Mouse (Mus musculus) lung, embryonic 16.5 days (tissue): ENCODE measurements at regions not wholly inside any gene's neighbourhood (a gene's known extent, or its start where the extent isn't known, plus 50 kb on each side); places are given as distances from the start of the nearest gene placed in this dataset.

ENCODE experiments used
- ATAC-seq: fragments of 200-750 bp; cut with Nextera tagmentation; 2 replicates; pipeline ENCODE4 v1.8.0; 2017; ENCODE audit warnings: low read depth, mild to moderate bottlenecking, moderate library complexity
- H3K27ac ChIP-seq: fragments of 300-500 bp; sonication (generic); 2 replicates; pipeline ENCODE4 v1.5.1; 2014; ENCODE audit warnings: mild to moderate bottlenecking, control low read depth, low read length
- H3K27me3 ChIP-seq: fragments of 300-500 bp; sonication (generic); 2 replicates; pipeline ENCODE4 v1.6.1; 2014; ENCODE audit warnings: low read depth, low read length, mixed read lengths; ENCODE audit not compliant: control insufficient read depth, insufficient read depth
- H3K36me3 ChIP-seq: fragments of 300-500 bp; sonication (generic); 2 replicates; pipeline ENCODE4 v1.6.1; 2014; ENCODE audit warnings: low read length; ENCODE audit not compliant: control insufficient read depth, insufficient read depth
- H3K4me1 ChIP-seq: fragments of 300-500 bp; sonication (generic); replicated peaks from 2 replicates; pipeline ENCODE4 v1.6.1; 2014; ENCODE audit warnings: low read length, mixed read lengths; ENCODE audit not compliant: control insufficient read depth, insufficient read depth
- H3K4me2 ChIP-seq: fragments of 300-500 bp; sonication (generic); 2 replicates; pipeline ENCODE4 v1.6.1; 2014; ENCODE audit warnings: low read depth, low read length, control low read depth
- H3K4me3 ChIP-seq: fragments of 300-500 bp; sonication (generic); 2 replicates; pipeline ENCODE4 v1.5.1; 2014; ENCODE audit warnings: mild to moderate bottlenecking, low read length, control low read depth
- H3K9ac ChIP-seq: fragments of 300-500 bp; sonication (generic); 2 replicates; pipeline ENCODE4 v1.6.1; 2014; ENCODE audit warnings: low read length, control low read depth
- H3K9me3 ChIP-seq: fragments of 300-500 bp; sonication (generic); 2 replicates; pipeline ENCODE4 v1.6.1; 2016; ENCODE audit warnings: low read length; ENCODE audit not compliant: control insufficient read depth
- WGBS: fragments of 180-500 bp; shearing (Covaris S2); extraction: QIAGEN DNeasy Blood & Tissue Kit; methylation state at CpG from one replicate; pipeline ENCODE4 v1.1.7; 2014; 5-methylcytosine and 5-hydroxymethylcytosine counted together

DNA sequence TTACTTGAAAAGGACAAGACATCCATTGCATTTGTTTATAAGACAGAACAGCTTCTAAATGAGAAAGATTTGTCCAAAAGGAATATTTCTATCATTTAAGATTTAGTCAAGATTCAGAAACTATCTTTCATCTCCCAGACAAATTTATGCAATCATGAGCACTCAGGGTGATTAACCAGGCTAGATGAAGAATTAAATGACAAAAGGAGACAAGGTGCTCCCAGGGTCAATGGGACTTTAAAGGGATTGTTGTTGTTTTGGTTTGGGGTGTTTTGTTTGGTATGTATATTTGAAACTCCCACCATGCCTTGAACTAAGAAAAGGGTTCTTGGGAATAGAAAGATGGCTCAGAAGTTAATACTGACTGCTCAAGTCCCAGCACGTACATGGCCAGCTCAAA, 522.6 kb upstream of the Tbl1xr1 start:
- Histone ChIP-seq H3K9ac (no peak overlapping the region), H3K4me2 (no peak overlapping the region), H3K4me3 (no peak overlapping the region), H3K36me3 (no peaks in the 10 kb centered on the region), H3K4me1 (0 out of 2 replicates have a peak, but pooled peaks cover 2% of the 10 kb centered on the region), H3K27ac (peak overlapping the region; percentile 41), H3K27me3 (no peaks in the 10 kb centered on the region), H3K9me3 (no peaks in the 10 kb centered on the region)
- WGBS: 53% methylated on average over 1 of the region's 1 CpGs
- no peak for ATAC-seq

DNA sequence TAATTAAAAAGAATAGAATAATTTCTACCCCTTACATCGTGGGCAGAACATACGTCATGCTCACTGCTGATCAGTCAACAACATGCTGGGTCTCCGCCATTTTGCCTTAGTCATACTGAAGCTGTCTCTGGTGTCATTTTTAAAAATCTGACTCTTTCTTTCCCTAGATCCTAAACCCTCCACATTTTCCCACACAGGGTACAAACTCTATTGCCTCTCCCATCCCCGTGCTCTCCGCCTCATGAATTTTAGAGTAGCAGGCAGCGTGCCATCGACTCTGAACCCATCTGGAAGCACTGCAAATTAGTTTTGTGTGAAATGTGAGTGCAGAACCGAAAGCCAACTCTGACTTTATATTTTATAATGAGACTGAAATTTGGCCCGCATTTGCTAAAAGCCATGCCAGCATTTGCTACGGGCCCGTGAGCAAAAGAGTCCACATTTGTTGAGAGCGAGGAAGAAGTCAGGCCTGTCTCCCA, 518.5 kb upstream of the Tbl1xr1 start:
- Histone ChIP-seq H3K4me2 (no peak overlapping the region), H3K27me3 (no peaks in the 10 kb centered on the region), H3K4me3 (no peak overlapping the region), H3K9ac (no peak overlapping the region), H3K27ac (no peak overlapping the region), H3K9me3 (no peaks in the 10 kb centered on the region), H3K36me3 (no peaks in the 10 kb centered on the region), H3K4me1 (0 out of 2 replicates have a peak, but pooled peaks cover 5% of the 10 kb centered on the region)
- WGBS: 75% methylated on average over 12 of the region's 12 CpGs
- no peak for ATAC-seq

DNA sequence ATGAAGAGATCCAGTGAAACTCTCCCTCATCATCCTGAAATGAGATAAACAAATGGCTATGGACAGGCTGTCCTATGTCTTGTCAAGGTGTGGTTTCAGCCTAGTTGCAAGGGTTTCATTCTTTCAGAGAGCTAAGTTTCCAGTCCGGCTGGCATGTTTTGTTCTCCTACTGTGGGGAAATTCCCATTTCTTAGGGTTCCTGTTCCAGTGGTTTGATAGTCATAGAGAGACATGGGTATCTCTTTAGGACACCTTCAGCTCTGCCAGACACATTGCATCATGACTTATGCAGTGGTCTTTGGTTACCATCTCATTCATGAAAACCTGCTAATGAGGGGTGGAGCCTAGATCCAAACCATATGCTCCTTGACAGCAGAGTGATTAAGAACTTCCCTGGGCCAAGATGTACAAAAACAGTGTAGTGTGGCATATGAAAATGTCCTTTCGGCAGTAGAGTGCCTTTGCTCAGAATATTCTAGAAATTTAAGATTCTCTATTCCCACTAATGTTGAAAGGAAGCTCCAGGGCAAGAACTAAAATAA, 513.6 kb upstream of the Tbl1xr1 start:
- Histone ChIP-seq H3K4me1 (peaks cover 14% of the 10 kb centered on the region; the same call in 1 of the 2 replicates), H3K27me3 (no peaks in the 10 kb centered on the region), H3K9ac (no peak overlapping the region), H3K9me3 (no peaks in the 10 kb centered on the region), H3K36me3 (no peaks in the 10 kb centered on the region), H3K27ac (0 out of 2 replicates have a peak overlapping the region, but pooled peaks have one; percentile 10), H3K4me2 (no peak overlapping the region), H3K4me3 (no peak overlapping the region)
- 79% methylated on average over 2 of the region's 2 CpGs for WGBS
- ATAC-seq: no peak

DNA sequence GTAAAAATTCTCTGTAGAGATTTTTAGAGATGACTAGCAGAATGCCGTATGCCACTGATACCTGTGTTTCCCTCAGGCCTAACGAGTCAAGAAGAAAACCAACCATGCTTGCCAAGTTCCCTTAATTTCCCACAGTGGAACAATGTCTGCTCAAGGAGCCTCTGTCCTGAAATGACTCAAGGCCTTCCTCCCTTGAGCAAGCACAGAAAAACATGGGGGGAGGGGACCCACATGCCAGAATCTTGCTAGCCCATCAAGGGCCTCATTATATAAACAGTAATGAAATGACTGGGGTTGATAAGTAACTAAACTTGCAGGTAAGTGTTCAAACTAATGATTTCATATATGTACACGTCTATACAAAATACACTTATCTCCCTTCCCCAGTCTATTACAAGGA, 513.0 kb upstream of the Tbl1xr1 start:
- peak; percentile 25; the same call in 1 of the 2 replicates for ATAC-seq
- Histone ChIP-seq H3K27ac (0 out of 2 replicates have a peak overlapping the region, but pooled peaks have one; percentile 42), H3K36me3 (no peaks in the 10 kb centered on the region), H3K27me3 (no peaks in the 10 kb centered on the region), H3K9ac (no peak overlapping the region), H3K4me3 (no peak overlapping the region), H3K9me3 (no peaks in the 10 kb centered on the region), H3K4me1 (peaks cover 14% of the 10 kb centered on the region; the same call in 1 of the 2 replicates), H3K4me2 (no peak overlapping the region)
- WGBS: 34% methylated on average over 3 of the region's 3 CpGs

DNA sequence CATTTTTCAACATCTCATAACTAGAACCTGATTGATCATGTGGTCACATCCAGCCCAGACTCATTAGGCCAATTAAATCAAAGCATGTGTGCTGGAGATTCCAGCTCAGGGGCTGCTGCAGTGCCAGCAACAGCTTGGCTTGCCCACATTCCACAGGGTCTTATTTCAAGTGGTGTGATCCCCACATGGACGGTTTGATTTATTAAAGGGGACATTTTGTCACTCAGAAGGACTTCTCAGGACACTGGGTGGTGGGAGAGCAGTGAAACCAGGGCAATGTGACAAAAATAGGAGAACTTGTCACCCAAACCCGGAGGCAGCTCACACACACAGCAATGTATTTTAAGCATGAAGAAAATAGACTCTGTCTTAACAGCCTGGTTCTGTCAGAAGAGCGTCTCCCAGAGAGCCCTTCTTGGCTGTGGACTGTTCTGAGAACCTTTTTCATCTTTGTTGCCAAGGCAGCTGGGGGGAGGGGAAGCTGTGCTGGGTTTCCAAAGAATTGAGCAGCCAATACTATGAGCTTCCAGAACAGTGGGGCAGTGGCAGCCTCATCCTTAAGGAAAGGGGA, 512.2 kb upstream of the Tbl1xr1 start:
- 10% methylated on average over 3 of the region's 3 CpGs for WGBS
- peak overlapping the region; percentile 10; the same call in 1 of the 2 replicates for H3K4me2 ChIP-seq
- H3K4me1 ChIP-seq: peaks cover 14% of the 10 kb centered on the region; the same call in 1 of the 2 replicates
- peak overlapping the region; percentile 65 for H3K27ac ChIP-seq
- no peak overlapping the region for H3K4me3 ChIP-seq
- no peaks in the 10 kb centered on the region for H3K27me3 ChIP-seq
- peak; percentile 94 for ATAC-seq
- H3K9me3 ChIP-seq: no peaks in the 10 kb centered on the region
- H3K36me3 ChIP-seq: no peaks in the 10 kb centered on the region
- H3K9ac ChIP-seq: no peak overlapping the region

DNA sequence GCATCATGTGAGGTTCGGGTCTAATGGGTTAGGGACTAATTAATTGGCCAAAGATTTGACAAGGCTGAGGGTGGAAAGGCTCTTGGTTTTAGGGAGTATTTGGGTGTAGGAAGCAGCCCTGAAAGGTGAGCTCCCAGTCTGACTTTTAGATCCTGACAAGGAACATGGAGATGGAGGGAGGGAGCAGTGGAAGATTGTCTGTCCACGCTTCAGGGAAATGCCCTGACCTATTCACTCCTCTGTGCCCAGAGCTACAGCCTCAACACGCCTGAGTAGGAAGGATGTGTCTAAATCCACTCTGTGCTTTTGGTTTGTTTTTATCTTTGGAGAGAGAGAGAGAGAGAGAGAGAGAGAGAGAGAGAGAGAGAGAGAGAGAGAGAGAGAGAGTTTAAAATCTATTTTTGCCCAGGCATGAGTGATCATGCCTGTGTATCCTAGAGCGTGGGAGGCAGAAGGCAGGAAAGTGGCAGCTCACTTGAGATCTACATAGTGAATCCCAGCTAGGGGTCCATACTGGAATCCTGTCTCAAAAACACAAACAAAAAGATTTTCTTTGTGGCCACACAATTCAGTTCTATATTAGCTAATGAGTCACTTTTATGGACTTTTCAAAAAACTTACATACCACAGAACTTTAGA, 511.5 kb upstream of the Tbl1xr1 start:
- H3K27ac ChIP-seq: peak overlapping the region; percentile 65
- no peaks in the 10 kb centered on the region for H3K27me3 ChIP-seq
- 29% methylated on average over 4 of the region's 4 CpGs for WGBS
- ATAC-seq: peak; percentile 15
- no peak overlapping the region for H3K4me3 ChIP-seq
- no peak overlapping the region for H3K4me2 ChIP-seq
- H3K4me1 ChIP-seq: peaks cover 14% of the 10 kb centered on the region; the same call in 1 of the 2 replicates
- H3K36me3 ChIP-seq: no peaks in the 10 kb centered on the region
- H3K9ac ChIP-seq: no peak overlapping the region
- H3K9me3 ChIP-seq: no peaks in the 10 kb centered on the region

DNA sequence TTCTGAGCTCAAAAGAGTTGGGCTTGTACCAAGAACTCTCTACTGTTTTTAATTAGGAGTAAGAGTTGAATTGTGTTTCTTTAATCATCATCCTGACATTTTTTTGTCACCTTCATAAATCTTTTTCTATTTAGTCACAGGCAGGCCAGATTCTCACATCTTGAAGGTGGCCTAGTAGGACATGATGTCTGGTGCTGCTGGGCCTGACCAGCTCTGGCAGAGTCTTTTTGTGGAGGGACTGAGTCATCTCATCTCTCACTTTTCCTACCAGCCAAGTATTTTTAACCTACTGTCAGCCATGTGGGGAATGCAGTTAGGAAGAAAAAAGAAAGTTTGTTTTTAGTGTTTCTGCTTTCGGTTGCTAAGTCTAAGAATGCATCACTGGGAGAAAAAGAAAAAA, 506.7 kb upstream of the Tbl1xr1 start:
- Histone ChIP-seq H3K27me3 (no peaks in the 10 kb centered on the region), H3K4me2 (no peak overlapping the region), H3K4me3 (no peak overlapping the region), H3K27ac (no peak overlapping the region), H3K9ac (no peak overlapping the region), H3K9me3 (no peaks in the 10 kb centered on the region), H3K4me1 (peaks cover 2% of the 10 kb centered on the region; the same call in 1 of the 2 replicates), H3K36me3 (no peaks in the 10 kb centered on the region)
- 63% methylated on average over 1 of the region's 1 CpGs for WGBS
- no peak for ATAC-seq

DNA sequence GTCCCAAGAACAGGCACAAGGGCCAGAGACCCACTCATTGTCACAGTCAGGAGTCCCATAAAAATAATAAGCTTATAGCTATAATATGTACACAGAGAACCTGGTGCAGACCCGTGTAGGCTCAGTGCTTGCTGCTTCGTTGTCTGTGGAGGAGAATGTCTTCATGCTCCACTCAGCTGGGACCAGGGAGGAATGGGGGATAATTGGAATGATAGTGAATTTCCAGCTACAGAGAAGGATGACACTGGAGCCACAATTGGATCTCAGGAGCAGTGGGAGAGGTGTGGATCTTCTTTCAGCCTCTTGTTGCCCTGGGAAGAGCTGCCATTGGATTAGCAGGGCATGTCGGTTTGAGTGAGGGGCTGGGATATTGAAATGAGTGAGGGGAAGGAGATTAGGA, 497.8 kb upstream of the Tbl1xr1 start:
- no peak overlapping the region for H3K4me2 ChIP-seq
- no peak overlapping the region for H3K27ac ChIP-seq
- H3K36me3 ChIP-seq: no peaks in the 10 kb centered on the region
- no peaks in the 10 kb centered on the region for H3K4me1 ChIP-seq
- no peak overlapping the region for H3K9ac ChIP-seq
- H3K9me3 ChIP-seq: no peaks in the 10 kb centered on the region
- no peaks in the 10 kb centered on the region for H3K27me3 ChIP-seq
- WGBS: 77% methylated on average over 3 of the region's 3 CpGs
- no peak for ATAC-seq
- no peak overlapping the region for H3K4me3 ChIP-seq

DNA sequence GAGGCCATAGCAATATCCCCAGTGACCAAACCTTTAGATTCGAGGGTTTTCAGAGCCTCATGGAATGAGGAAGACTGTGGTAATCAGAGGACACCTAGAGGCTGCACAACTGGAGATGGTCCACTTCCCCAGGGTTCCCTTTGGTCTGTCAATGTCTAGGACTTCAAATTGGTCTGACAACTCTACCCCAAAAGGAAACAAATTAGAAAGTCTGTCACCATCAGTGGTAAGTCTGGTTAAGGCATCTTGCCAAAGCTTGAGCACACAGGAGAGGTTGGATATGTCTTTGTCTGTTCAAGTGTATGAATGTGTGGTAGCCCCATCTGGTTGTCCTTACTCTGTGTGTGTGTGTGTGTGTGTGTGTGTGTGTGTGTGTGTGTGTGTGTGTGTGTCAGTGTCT, 494.3 kb upstream of the Tbl1xr1 start:
- Histone ChIP-seq H3K4me1 (no peaks in the 10 kb centered on the region), H3K27ac (no peak overlapping the region), H3K9ac (no peak overlapping the region), H3K27me3 (no peaks in the 10 kb centered on the region), H3K36me3 (no peaks in the 10 kb centered on the region), H3K4me3 (no peak overlapping the region), H3K4me2 (no peak overlapping the region), H3K9me3 (no peaks in the 10 kb centered on the region)
- 71% methylated on average over 1 of the region's 1 CpGs for WGBS
- no peak for ATAC-seq
